Mouse (Mus musculus) heart, adult 2 months (tissue): ENCODE data around the gene Gm20481.

Experiments used
- CTCF ChIP-seq: fragments of 200-600 bp; IDR thresholded peaks from 2 replicates; pipeline ENCODE4 v1.8.1; 2022; ENCODE audit warnings: antibody characterized with exemption, mild to moderate bottlenecking, moderate library complexity
- POLR2A ChIP-seq: fragments of 200-500 bp; IDR thresholded peaks from 2 replicates; pipeline ENCODE4 v1.6.1; 2011; ENCODE audit warnings: mild to moderate bottlenecking, low read depth, low read length, control low read depth; ENCODE audit not compliant: insufficient read depth

DNA sequence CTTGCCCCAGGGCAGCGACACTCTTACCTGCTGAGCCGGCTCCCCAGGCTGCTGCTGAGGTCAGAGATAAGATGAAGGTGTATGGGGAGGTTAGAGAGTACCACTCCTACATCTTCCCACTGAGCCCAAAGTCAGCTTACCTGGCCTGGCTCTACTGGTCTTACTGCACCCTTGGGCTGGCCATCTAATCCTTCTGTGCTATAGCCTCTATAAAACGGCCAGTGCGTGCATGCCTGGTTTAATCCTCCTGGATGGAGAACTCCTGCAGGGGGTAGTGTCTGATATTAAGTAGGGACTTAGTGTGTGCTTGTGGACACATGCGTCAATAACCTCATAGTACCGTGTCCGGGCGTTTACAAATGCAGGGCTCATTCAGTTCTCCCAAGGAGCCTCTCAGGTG is 50.8 kb downstream of the Gm20481 start:
- TF ChIP-seq POLR2A (no peak), CTCF (no peak)
